Comparison of ENCODE assay signal across 24 mouse cellular contexts in the genomic region with DNA sequence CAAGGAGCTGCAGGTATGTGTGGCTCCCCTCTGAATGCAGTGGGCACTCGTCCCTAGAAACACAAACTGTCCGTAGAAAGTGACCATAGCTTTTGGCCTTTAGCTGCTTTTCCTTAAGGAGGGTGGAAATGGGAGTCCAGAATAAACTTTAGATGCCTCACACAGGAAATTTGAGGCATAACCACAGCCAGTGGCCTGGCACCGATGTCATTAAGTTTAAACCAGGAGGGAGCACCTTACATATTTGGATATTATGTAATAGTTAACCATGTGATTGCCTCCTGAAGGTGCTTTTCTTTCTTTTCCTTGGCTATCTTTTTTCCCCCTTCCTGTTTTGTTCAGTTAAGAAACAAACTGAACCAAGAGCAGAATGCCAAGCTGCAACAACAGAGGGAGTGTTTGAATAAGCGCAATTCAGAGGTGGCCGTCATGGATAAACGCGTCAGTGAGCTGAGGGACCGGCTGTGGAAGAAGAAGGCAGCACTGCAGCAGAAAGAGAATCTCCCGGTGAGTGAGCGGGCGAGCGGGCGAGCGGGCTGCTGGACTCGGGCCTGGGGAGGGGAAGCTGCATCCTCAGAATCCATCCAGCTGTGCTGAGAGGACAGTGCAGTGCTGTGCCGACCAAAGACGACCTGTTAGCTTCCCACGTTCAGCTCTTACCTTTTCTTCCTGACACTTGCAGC. TPM values are rescaled to one million over a fixed set of nuclear protein-coding genes. Genes with fewer than 3 reads are reported as not detected.
DNase-seq lines count a peak whose midpoint lies in the region; ATAC-seq and TF ChIP-seq lines count a peak whose summit lies in the region.
"Had no signal": no experiment of that assay in that cellular context is flagged by ENCODE, and none has a peak within 500 bp of the region (broad histone marks: within the 10 kb centered on the region; RNA-seq: fewer than 3 reads in every experiment).

No protein-coding gene starts in this region.

- no peak for TF ChIP-seq CTCF in layer of hippocampus, adult 2 months (conservative IDR thresholded peaks at IDR 0.05)
- no peak for TF ChIP-seq CTCF in olfactory bulb, adult 2 months (IDR thresholded peaks at IDR 0.05; ENCODE audit: insufficient read depth, low read depth, low read length)

- H3K9me3 ChIP-seq in kidney, embryonic 14.5 days (ENCODE audit: control insufficient read depth, low read length): no peaks in the 10 kb centered on the region
- H3K9me3 ChIP-seq in midbrain, embryonic 11.5 days (ENCODE audit: control insufficient read depth, low read length): no peaks in the 10 kb centered on the region
- no peaks in the 10 kb centered on the region for H3K9me3 ChIP-seq in midbrain, embryonic 16.5 days (replicated peaks; ENCODE audit: control insufficient read depth, low read length, poor library complexity, severe bottlenecking)
- H3K9me3 ChIP-seq: forebrain, embryonic 10.5 days; heart, embryonic 13.5 days; limb, embryonic 15.5 days; liver, embryonic 15.5 days; midbrain, embryonic 13.5 days; stomach, embryonic 15.5 days had no signal

- 88% methylated on average over 18 of the region's 18 CpGs for WGBS in kidney, embryonic 14.5 days
- WGBS in midbrain, embryonic 11.5 days: 89% methylated on average over 18 of the region's 18 CpGs
- 85% methylated on average over 18 of the region's 18 CpGs for WGBS in midbrain, embryonic 16.5 days
- WGBS in olfactory bulb, adult 2 months: 66% methylated on average over 18 of the region's 18 CpGs

- H3K4me1 ChIP-seq in kidney, embryonic 14.5 days (ENCODE audit: control insufficient read depth, insufficient read depth, low read length): no peaks in the 10 kb centered on the region
- no peaks in the 10 kb centered on the region for H3K4me1 ChIP-seq in midbrain, embryonic 11.5 days (ENCODE audit: control insufficient read depth, insufficient read depth, low read length)
- no peaks in the 10 kb centered on the region for H3K4me1 ChIP-seq in midbrain, embryonic 16.5 days (ENCODE audit: control insufficient read depth, insufficient read depth, low read length)
- H3K4me1 ChIP-seq in olfactory bulb, adult 2 months (ENCODE audit: control insufficient read depth, insufficient read depth, low read length): peaks cover 8% of the 10 kb centered on the region; the same call in 1 of the 2 replicates
- H3K4me1 ChIP-seq: forebrain, embryonic 10.5 days; liver, embryonic 15.5 days; midbrain, embryonic 13.5 days; stomach, embryonic 15.5 days had no signal

- H3K4me2 ChIP-seq in kidney, embryonic 14.5 days (replicated peaks; ENCODE audit: low read depth, low read length): no peak overlapping the region
- H3K4me2 ChIP-seq in midbrain, embryonic 11.5 days: no peak overlapping the region
- H3K4me2 ChIP-seq in midbrain, embryonic 16.5 days (ENCODE audit: low read length): no peak overlapping the region
- H3K4me2 ChIP-seq: heart, embryonic 13.5 days; limb, embryonic 15.5 days; liver, embryonic 15.5 days; midbrain, embryonic 13.5 days; stomach, embryonic 15.5 days had no signal

- H3K36me3 ChIP-seq in kidney, embryonic 14.5 days (ENCODE audit: control insufficient read depth, insufficient read depth, low read length): peaks cover 82% of the 10 kb centered on the region
- peaks cover 14% of the 10 kb centered on the region; the same call in 1 of the 2 replicates for H3K36me3 ChIP-seq in midbrain, embryonic 11.5 days (ENCODE audit: control insufficient read depth, insufficient read depth, low read length)
- peaks cover 25% of the 10 kb centered on the region for H3K36me3 ChIP-seq in midbrain, embryonic 16.5 days (ENCODE audit: control insufficient read depth, insufficient read depth, low read length)

- no peaks in the 10 kb centered on the region for H3K27me3 ChIP-seq in kidney, embryonic 14.5 days (ENCODE audit: control insufficient read depth, insufficient read depth, low read length)
- no peaks in the 10 kb centered on the region for H3K27me3 ChIP-seq in midbrain, embryonic 11.5 days (ENCODE audit: control insufficient read depth, insufficient read depth, low read length)
- H3K27me3 ChIP-seq in midbrain, embryonic 16.5 days (ENCODE audit: control insufficient read depth, insufficient read depth, low read depth, low read length): no peaks in the 10 kb centered on the region
- H3K27me3 ChIP-seq: heart, embryonic 13.5 days; limb, embryonic 15.5 days; liver, embryonic 15.5 days; midbrain, embryonic 13.5 days; stomach, embryonic 15.5 days had no signal

- ATAC-seq in kidney, embryonic 14.5 days (ENCODE audit: low FRiP score, low TSS enrichment): no peak
- no peak for ATAC-seq in midbrain, embryonic 11.5 days (ENCODE audit: low FRiP score)
- no peak for ATAC-seq in midbrain, embryonic 16.5 days
- ATAC-seq: CD4-positive, CD25-positive, alpha-beta regulatory T cell, adult 4 months; forebrain, postnatal 0 days; hindbrain, postnatal 0 days; intestine, embryonic 16.5 days; midbrain, embryonic 13.5 days had no signal

- no peak overlapping the region for H3K27ac ChIP-seq in kidney, embryonic 14.5 days (ENCODE audit: low read depth, low read length)
- H3K27ac ChIP-seq in layer of hippocampus, adult 2 months: peak overlapping the region; percentile 81
- no peak overlapping the region for H3K27ac ChIP-seq in midbrain, embryonic 11.5 days (ENCODE audit: low read depth, low read length)
- H3K27ac ChIP-seq in midbrain, embryonic 16.5 days (ENCODE audit: low read length): no peak overlapping the region
- H3K27ac ChIP-seq in olfactory bulb, adult 2 months (ENCODE audit: insufficient read depth, low read depth, low read length): peak overlapping the region; percentile 56; the same call in 1 of the 2 replicates
- H3K27ac ChIP-seq: forebrain, embryonic 10.5 days; heart, adult 2 months; heart, embryonic 13.5 days; hindbrain, postnatal 0 days; limb, embryonic 15.5 days; liver, embryonic 15.5 days; midbrain, embryonic 13.5 days; stomach, embryonic 15.5 days had no signal

- peak; percentile 29 for DNase-seq in kidney, adult 18-20 months
- DNase-seq in layer of hippocampus, adult 2 months (ENCODE audit: low spot score in 2 of 2): no peak
- DNase-seq in layer of hippocampus, postnatal 25 days (ENCODE audit: extremely low spot score in 1 of 2, low spot score in 1 of 2): no peak
- DNase-seq in midbrain, embryonic 11.5 days (ENCODE audit: low spot score, missing footprints): peak; percentile 78
- DNase-seq: adrenal gland, postnatal 25 days; cerebellum, postnatal 10 days; forebrain, postnatal 0 days; gastrocnemius, postnatal 14 days; heart, adult 2 months; heart, postnatal 14 days; layer of hippocampus, postnatal 36 days; left cerebral cortex, postnatal 4 days had no signal

- H3K9ac ChIP-seq in kidney, embryonic 14.5 days (ENCODE audit: low read depth, low read length): no peak overlapping the region
- H3K9ac ChIP-seq in midbrain, embryonic 11.5 days (ENCODE audit: low read length): no peak overlapping the region
- no peak overlapping the region for H3K9ac ChIP-seq in midbrain, embryonic 16.5 days (ENCODE audit: low read depth, low read length)
- H3K9ac ChIP-seq: forebrain, postnatal 0 days; heart, embryonic 13.5 days; limb, embryonic 15.5 days; liver, embryonic 15.5 days; midbrain, embryonic 13.5 days; stomach, embryonic 15.5 days had no signal

- no peak for TF ChIP-seq POLR2A in olfactory bulb, adult 2 months (IDR thresholded peaks at IDR 0.05; ENCODE audit: insufficient read depth, low read depth, low read length)

- H3K4me3 ChIP-seq in kidney, embryonic 14.5 days (ENCODE audit: low read length): no peak overlapping the region
- H3K4me3 ChIP-seq in layer of hippocampus, adult 2 months: no peak overlapping the region; the same call in 1 of the 2 replicates
- no peak overlapping the region for H3K4me3 ChIP-seq in midbrain, embryonic 11.5 days (ENCODE audit: low read depth, low read length)
- no peak overlapping the region for H3K4me3 ChIP-seq in midbrain, embryonic 16.5 days (ENCODE audit: low read depth, low read length)
- H3K4me3 ChIP-seq in olfactory bulb, adult 2 months (ENCODE audit: insufficient read depth, low read depth, low read length): no peak overlapping the region
- H3K4me3 ChIP-seq: forebrain, embryonic 10.5 days; heart, adult 2 months; heart, embryonic 13.5 days; limb, embryonic 15.5 days; liver, embryonic 15.5 days; midbrain, embryonic 13.5 days; stomach, embryonic 15.5 days had no signal

RNA-seq across cellular contexts. Expression of a gene that starts 33.0 kb away (rescaled TPM):
- 14.6 and 32.4 TPM in 2 replicates for polyA plus RNA-seq in kidney, embryonic 14.5 days (2014; fragmentation: Nextera tagmentation; extraction: Ambion mirVana)
- 10 to 100 TPM; 31.1 to 32.4 TPM for total RNA-seq in layer of hippocampus, adult 2 months (2021)
- total RNA-seq in layer of hippocampus, postnatal 25 days (2021): 10 to 100 TPM; 26.0 to 29.3 TPM
- 33.5 and 34.8 TPM in 2 replicates for polyA plus RNA-seq in midbrain, embryonic 11.5 days (2014; fragmentation: Nextera tagmentation; extraction: Ambion mirVana)
- 16.0 and 19.4 TPM in 2 replicates for polyA plus RNA-seq in midbrain, embryonic 16.5 days (2015; fragmentation: Nextera tagmentation; extraction: Ambion mirVana)
- polyA plus RNA-seq in olfactory bulb, adult 2 months (2012; ENCODE audit: insufficient read depth, insufficient read length, low replicate concordance, missing spikeins): not detected in 2 replicates

Comparison
In these comparisons a context has a peak if more than half of its experiments do, and no peak if none do; other contexts are left out.
1. DNase-seq: peak in kidney, adult 18-20 months (single experiment) and midbrain, embryonic 11.5 days (single experiment); none in layer of hippocampus, adult 2 months (0 of 2) and layer of hippocampus, postnatal 25 days (0 of 2).
2. H3K27ac ChIP-seq: peak in layer of hippocampus, adult 2 months (single experiment) and olfactory bulb, adult 2 months (single experiment); none in kidney, embryonic 14.5 days (single experiment), midbrain, embryonic 11.5 days (single experiment) and midbrain, embryonic 16.5 days (single experiment).